Mouse (Mus musculus): ENCODE results near the gene Palld. TPM values are rescaled to one million over a fixed set of nuclear protein-coding genes. Genes with fewer than 3 reads are reported as not detected.

Gene Palld
- polyA plus RNA-seq, 1 experiment from 2014 or later: 64.6 TPM

Other genes starting within 250 kb of the Palld start
- gene Ddx60, start 25.4 kb upstream of the Palld start, polyA plus RNA-seq (2016; fragmentation: Nextera tagmentation; extraction: Ambion mirVana): 0.61 and 0.65 TPM in 2 replicates
- gene Anxa10, start 220.5 kb upstream of the Palld start, polyA plus RNA-seq (2016; fragmentation: Nextera tagmentation; extraction: Ambion mirVana): not detected in 2 replicates